Mouse (Mus musculus) neural tube, embryonic 12.5 days (tissue): ENCODE results near the gene Oscar. TPM values are rescaled to one million over a fixed set of nuclear protein-coding genes. Genes with fewer than 3 reads are reported as not detected.
A peak's percentile ranks its signal among the peaks of the same experiment; 100 is the strongest.
"Not testable (repeated sequence)": the region's sequence is repeated elsewhere in the genome, so short reads cannot be mapped to it uniquely, and the experiment has no call there.

Experiments used
- ATAC-seq: fragments of 200-750 bp; cut with Nextera tagmentation; 2 replicates; pipeline ENCODE4 v1.8.0; 2017; ENCODE audit warnings: low read depth, mild to moderate bottlenecking, moderate TSS enrichment, moderate library complexity; ENCODE audit not compliant: low FRiP score
- H3K27ac ChIP-seq: fragments of 300-500 bp; sonication (generic); 2 replicates; pipeline ENCODE4 v1.5.1; 2016
- H3K27me3 ChIP-seq: fragments of 300-500 bp; sonication (generic); replicated peaks from 2 replicates; pipeline ENCODE4 v1.6.1; 2016; ENCODE audit warnings: mild to moderate bottlenecking
- H3K36me3 ChIP-seq: fragments of 300-500 bp; sonication (generic); 2 replicates; pipeline ENCODE4 v1.6.1; 2016; ENCODE audit warnings: mild to moderate bottlenecking
- H3K4me1 ChIP-seq: fragments of 300-500 bp; sonication (generic); 2 replicates; pipeline ENCODE4 v1.6.1; 2016
- H3K4me2 ChIP-seq: fragments of 300-500 bp; sonication (generic); replicated peaks from 2 replicates; pipeline ENCODE4 v1.6.1; 2016; ENCODE audit warnings: mild to moderate bottlenecking
- H3K4me3 ChIP-seq: fragments of 300-500 bp; sonication (generic); 2 replicates; pipeline ENCODE4 v1.5.1; 2016
- H3K9ac ChIP-seq: fragments of 300-500 bp; sonication (generic); 2 replicates; pipeline ENCODE4 v1.6.1; 2016; ENCODE audit warnings: mild to moderate bottlenecking
- H3K9me3 ChIP-seq: fragments of 300-500 bp; sonication (generic); 2 replicates; pipeline ENCODE4 v1.6.1; 2016; ENCODE audit warnings: mild to moderate bottlenecking
- WGBS: fragments of 180-500 bp; shearing (Covaris S2); methylation state at CpG from one replicate; pipeline ENCODE4 v1.1.7; 2016; 5-methylcytosine and 5-hydroxymethylcytosine counted together
- polyA plus RNA-seq: library from polyadenylated mRNA; unstranded; fragments of >200 nt; fragmentation: Nextera tagmentation; extraction: Ambion mirVana; gene quantifications from 2 replicates; pipeline ENCODE4 v1.2.1, GENCODE M21; 2016

Gene Oscar
- polyA plus RNA-seq, 1 experiment from 2014 or later, result 0.24 TPM

- Histone ChIP-seq H3K27ac (no peak overlapping the region), H3K9me3 (no peaks in the 10 kb centered on the region), H3K27me3 (no peaks in the 10 kb centered on the region), H3K9ac (no peak overlapping the region), H3K36me3 (no peaks in the 10 kb centered on the region), H3K4me3 (no peak overlapping the region), H3K4me1 (no peaks in the 10 kb centered on the region), H3K4me2 (no peak overlapping the region)
- 83% methylated on average over 6 of the region's 6 CpGs for WGBS
- ATAC-seq, result no peak
Observed at GRCm38 (mm10) chr7:3607391-3607790, 8.6 kb downstream of the Oscar start.

GRCm38 (mm10) chr7:3606798-3607197 lies 9.2 kb downstream of the Oscar start:
- H3K9me3 ChIP-seq, result no peaks in the 10 kb centered on the region
- H3K36me3 ChIP-seq, result no peaks in the 10 kb centered on the region
- H3K4me3 ChIP-seq, result no peak overlapping the region
- ATAC-seq, result no peak
- H3K4me1 ChIP-seq, result no peaks in the 10 kb centered on the region
- no peaks in the 10 kb centered on the region for H3K27me3 ChIP-seq
- H3K9ac ChIP-seq, result no peak overlapping the region
- no peak overlapping the region for H3K4me2 ChIP-seq
- 21% methylated on average over 2 of the region's 2 CpGs for WGBS
- H3K27ac ChIP-seq, result no peak overlapping the region

GRCm38 (mm10) chr7:3601119-3601518 lies 14.8 kb downstream of the Oscar start:
- Histone ChIP-seq H3K4me2 (no peak overlapping the region), H3K27me3 (no peaks in the 10 kb centered on the region), H3K27ac (no peak overlapping the region), H3K4me1 (no peaks in the 10 kb centered on the region), H3K9me3 (no peaks in the 10 kb centered on the region), H3K4me3 (no peak overlapping the region), H3K36me3 (no peaks in the 10 kb centered on the region), H3K9ac (no peak overlapping the region)
- WGBS, result 16% methylated on average over 4 of the region's 4 CpGs
- peak; percentile 63; the same call in 1 of the 2 replicates for ATAC-seq

GRCm38 (mm10) chr7:3597755-3598154 lies 18.2 kb downstream of the Oscar start:
- H3K9me3 ChIP-seq, H3K4me3 ChIP-seq, ATAC-seq, H3K27ac ChIP-seq, H3K36me3 ChIP-seq, H3K4me1 ChIP-seq, H3K27me3 ChIP-seq, H3K9ac ChIP-seq, H3K4me2 ChIP-seq: not testable (repeated sequence)
- 72% methylated on average over 1 of the region's 1 CpGs for WGBS

- 16% methylated on average over 9 of the region's 9 CpGs for WGBS
- Histone ChIP-seq H3K4me3 (no peak overlapping the region), H3K9ac (no peak overlapping the region), H3K4me2 (0 out of 2 replicates have a peak overlapping the region, but pooled peaks have one; percentile 20), H3K36me3 (no peaks in the 10 kb centered on the region), H3K4me1 (no peaks in the 10 kb centered on the region), H3K27ac (no peak overlapping the region), H3K9me3 (no peaks in the 10 kb centered on the region), H3K27me3 (no peaks in the 10 kb centered on the region)
- no peak for ATAC-seq
Observed at GRCm38 (mm10) chr7:3595146-3595545, 20.8 kb downstream of the Oscar start.

- ATAC-seq, result no peak
- 30% methylated on average over 5 of the region's 5 CpGs for WGBS
- no peaks in the 10 kb centered on the region for H3K9me3 ChIP-seq
- H3K4me3 ChIP-seq, result no peak overlapping the region
- H3K27ac ChIP-seq, result no peak overlapping the region
- H3K4me2 ChIP-seq, result no peak overlapping the region
- no peaks in the 10 kb centered on the region for H3K4me1 ChIP-seq
- no peak overlapping the region for H3K9ac ChIP-seq
- H3K27me3 ChIP-seq, result no peaks in the 10 kb centered on the region
- H3K36me3 ChIP-seq, result no peaks in the 10 kb centered on the region
Observed at GRCm38 (mm10) chr7:3594686-3595085, 21.3 kb downstream of the Oscar start.

- Histone ChIP-seq H3K9ac (no peak overlapping the region), H3K4me3 (no peak overlapping the region), H3K4me1 (no peaks in the 10 kb centered on the region), H3K27me3 (no peaks in the 10 kb centered on the region), H3K9me3 (no peaks in the 10 kb centered on the region), H3K4me2 (no peak overlapping the region), H3K36me3 (no peaks in the 10 kb centered on the region), H3K27ac (no peak overlapping the region)
- no peak for ATAC-seq
Observed at GRCm38 (mm10) chr7:3593855-3594254, 22.1 kb downstream of the Oscar start.

- WGBS, result 91% methylated on average over 1 of the region's 1 CpGs
- Histone ChIP-seq H3K4me3 (no peak overlapping the region), H3K4me2 (no peak overlapping the region), H3K9me3 (no peaks in the 10 kb centered on the region), H3K4me1 (no peaks in the 10 kb centered on the region), H3K27ac (no peak overlapping the region), H3K27me3 (no peaks in the 10 kb centered on the region), H3K36me3 (no peaks in the 10 kb centered on the region), H3K9ac (no peak overlapping the region)
- no peak for ATAC-seq
Observed at GRCm38 (mm10) chr7:3591534-3591933, 24.4 kb downstream of the Oscar start.

- Histone ChIP-seq H3K4me3 (no peak overlapping the region), H3K4me2 (no peak overlapping the region), H3K4me1 (no peaks in the 10 kb centered on the region), H3K9me3 (no peaks in the 10 kb centered on the region), H3K27ac (no peak overlapping the region), H3K9ac (no peak overlapping the region), H3K36me3 (no peaks in the 10 kb centered on the region), H3K27me3 (no peaks in the 10 kb centered on the region)
- no peak for ATAC-seq
- 82% methylated on average over 3 of the region's 3 CpGs for WGBS
Observed at GRCm38 (mm10) chr7:3590550-3590949, 25.4 kb downstream of the Oscar start.

- 75% methylated on average over 1 of the region's 1 CpGs for WGBS
- Histone ChIP-seq H3K9ac (no peak overlapping the region), H3K4me1 (no peaks in the 10 kb centered on the region)
Observed at GRCm38 (mm10) chr7:3587292-3587691, 28.7 kb downstream of the Oscar start.

GRCm38 (mm10) chr7:3586255-3586654 lies 29.7 kb downstream of the Oscar start:
- Histone ChIP-seq H3K9me3 (no peaks in the 10 kb centered on the region), H3K4me2 (no peak overlapping the region), H3K4me3 (no peak overlapping the region)

More at GRCm38 (mm10) chr7:3587292-3587691, 28.7 kb downstream of the Oscar start:
- H3K4me3 ChIP-seq, result no peak overlapping the region
- ATAC-seq, result no peak
- no peak overlapping the region for H3K27ac ChIP-seq
- no peaks in the 10 kb centered on the region for H3K9me3 ChIP-seq
- no peaks in the 10 kb centered on the region for H3K27me3 ChIP-seq
- H3K4me2 ChIP-seq, result no peak overlapping the region
- H3K36me3 ChIP-seq, result no peaks in the 10 kb centered on the region

GRCm38 (mm10) chr7:3585763-3586162 lies 30.2 kb downstream of the Oscar start:
- Histone ChIP-seq H3K4me2 (no peak overlapping the region), H3K27me3 (no peaks in the 10 kb centered on the region), H3K9ac (no peak overlapping the region), H3K4me1 (no peaks in the 10 kb centered on the region), H3K4me3 (no peak overlapping the region), H3K36me3 (no peaks in the 10 kb centered on the region), H3K27ac (no peak overlapping the region), H3K9me3 (no peaks in the 10 kb centered on the region)
- WGBS, result 20% methylated on average over 6 of the region's 6 CpGs
- no peak for ATAC-seq

More at GRCm38 (mm10) chr7:3586255-3586654, 29.7 kb downstream of the Oscar start:
- Histone ChIP-seq H3K9ac (no peak overlapping the region), H3K36me3 (no peaks in the 10 kb centered on the region), H3K27me3 (no peaks in the 10 kb centered on the region), H3K27ac (no peak overlapping the region), H3K4me1 (no peaks in the 10 kb centered on the region)
- ATAC-seq, result no peak
- 4% methylated on average over 5 of the region's 5 CpGs for whole genome bisulfite sequencing

- no peaks in the 10 kb centered on the region for H3K4me1 ChIP-seq
- ATAC-seq, result no peak
- no peaks in the 10 kb centered on the region for H3K27me3 ChIP-seq
- 66% methylated on average over 2 of the region's 2 CpGs for WGBS
- no peaks in the 10 kb centered on the region for H3K9me3 ChIP-seq
- H3K4me2 ChIP-seq, result no peak overlapping the region
- no peak overlapping the region for H3K4me3 ChIP-seq
- no peak overlapping the region for H3K27ac ChIP-seq
- H3K9ac ChIP-seq, result no peak overlapping the region
- H3K36me3 ChIP-seq, result no peaks in the 10 kb centered on the region
Observed at GRCm38 (mm10) chr7:3580029-3580428, 35.9 kb downstream of the Oscar start.
